Mouse (Mus musculus): Measurements from ENCODE around the gene Tspan12.
A peak's percentile ranks its signal among the peaks of the same experiment; 100 is the strongest.
"Not testable (repeated sequence)": the region's sequence is repeated elsewhere in the genome, so short reads cannot be mapped to it uniquely, and the experiment has no call there.

Tspan12 gene

DNA sequence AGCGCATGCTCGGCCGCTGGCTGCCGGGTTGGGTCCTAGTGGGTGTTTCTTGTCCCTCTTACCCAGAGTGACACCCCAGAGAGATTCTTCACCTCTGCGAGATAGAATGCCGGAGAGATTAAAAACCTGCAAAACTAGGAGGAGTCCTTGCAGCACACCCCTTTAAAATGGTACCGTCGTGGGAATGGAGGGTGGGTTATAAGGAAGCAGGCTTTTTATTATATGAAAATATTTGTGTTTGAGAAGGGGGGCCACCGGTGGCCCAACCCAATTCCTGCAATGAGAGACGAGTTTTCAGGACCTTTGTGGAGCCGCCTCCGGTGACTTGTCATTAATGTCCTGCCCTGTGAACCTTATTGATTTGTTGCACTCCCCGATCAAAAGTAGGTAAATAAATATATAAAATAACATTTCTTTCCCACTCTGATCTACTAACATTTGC lies at the start of gene Tspan12:
TSS of gene Tspan12 (minus strand) at position 172 of the 442 bp plus-strand sequence.
- no peak for DNase-seq (ENCODE audit: low spot score)

DNA sequence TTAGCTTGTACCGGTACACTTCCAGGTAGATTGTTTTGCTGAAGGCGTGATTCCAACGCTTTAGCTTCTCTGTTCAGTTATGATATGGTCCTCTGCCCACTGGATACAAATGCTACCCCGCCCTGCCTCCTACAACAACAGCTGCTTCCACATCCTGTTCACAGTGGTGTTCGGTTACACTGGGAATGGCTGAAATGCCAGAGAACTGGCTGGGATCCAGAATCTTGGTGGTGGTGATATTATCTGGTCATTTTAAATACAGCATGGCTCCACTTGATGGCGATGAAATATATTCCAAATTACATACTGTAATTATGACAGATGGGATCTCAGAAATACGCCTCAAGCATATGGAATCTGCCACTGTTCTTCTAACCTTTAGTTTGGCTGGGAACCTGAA lies 42.1 kb upstream of the Tspan12 start:
- DNase-seq (ENCODE audit: low spot score), result no peak

DNA sequence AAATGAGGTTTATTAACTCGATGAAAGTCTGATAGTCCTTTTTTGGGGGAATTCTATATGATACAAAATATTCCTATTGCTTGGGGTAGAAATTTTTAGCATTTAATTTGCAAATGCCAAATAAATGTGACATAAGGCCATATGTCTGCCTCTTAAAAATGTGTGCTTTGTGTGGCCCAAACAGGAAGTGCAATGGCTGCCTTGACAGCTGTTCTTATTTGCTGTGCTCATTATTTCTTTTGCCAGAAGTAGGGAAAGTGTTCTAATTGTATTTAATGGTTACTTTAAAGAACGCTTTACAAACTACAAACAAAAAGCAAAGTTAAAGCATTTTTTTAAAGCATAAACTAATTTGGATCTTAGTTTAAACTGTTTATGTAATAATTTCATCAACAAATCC lies 36.8 kb upstream of the Tspan12 start:
- no peak for DNase-seq (ENCODE audit: low spot score)

DNA sequence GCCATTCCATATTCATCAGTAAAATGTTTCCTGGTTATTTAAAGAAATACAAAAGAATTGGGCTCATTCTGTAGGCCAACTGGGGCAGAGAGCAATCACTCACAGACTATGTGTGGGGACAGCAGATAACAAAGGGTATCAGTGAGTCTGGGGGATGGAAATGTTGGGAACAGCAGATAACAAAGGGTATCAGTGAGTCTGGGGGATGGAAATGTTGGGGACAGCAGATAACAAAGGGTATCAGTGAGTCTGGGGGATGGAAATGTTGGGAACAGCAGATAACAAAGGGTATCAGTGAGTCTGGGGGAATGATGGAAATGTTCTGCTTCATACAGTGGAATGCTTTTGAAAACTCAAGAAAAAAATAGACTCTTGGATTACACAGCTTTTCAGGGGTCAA lies 35.7 kb upstream of the Tspan12 start:
- DNase-seq (ENCODE audit: low spot score), result not testable (repeated sequence)

DNA sequence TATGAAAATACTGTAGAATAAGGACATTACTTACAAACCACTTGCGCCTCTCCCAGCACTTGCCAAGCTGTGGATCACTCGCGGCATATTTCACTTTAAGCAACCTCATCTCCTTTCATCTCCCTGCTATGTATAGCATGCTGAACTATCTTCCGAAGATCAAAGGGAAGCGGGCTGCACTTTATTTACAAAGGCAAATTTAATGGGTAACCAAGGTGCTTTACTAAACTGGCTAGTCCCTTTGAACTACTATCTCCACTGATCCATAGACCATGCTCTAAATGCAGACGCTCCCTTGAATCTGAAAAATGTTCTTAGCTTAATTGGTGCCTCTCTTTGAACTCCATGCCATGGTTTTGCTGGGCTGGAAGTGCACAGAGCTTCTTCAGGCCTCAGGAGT lies 27.2 kb upstream of the Tspan12 start:
- no peak for DNase-seq (ENCODE audit: low spot score)

DNA sequence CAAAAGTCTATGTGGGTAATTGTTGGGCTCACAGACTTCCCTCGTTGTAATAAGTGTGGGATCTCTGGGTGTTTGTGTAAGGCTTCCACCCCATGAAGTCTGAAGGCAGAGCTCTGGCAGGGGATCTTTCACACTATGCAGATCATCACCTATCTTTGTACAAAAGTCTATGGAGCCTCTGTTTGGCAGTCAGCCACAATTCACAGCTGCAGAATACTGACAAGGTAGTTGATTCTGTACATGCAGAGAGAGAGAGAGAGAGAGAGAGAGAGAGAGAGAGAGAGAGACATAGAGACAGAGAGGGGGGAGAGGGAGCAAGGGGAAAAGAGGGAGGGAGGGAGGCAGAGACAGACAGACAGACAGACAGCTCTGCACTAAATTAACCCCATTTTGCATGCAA lies 15.0 kb upstream of the Tspan12 start:
- no peak for DNase-seq (ENCODE audit: low spot score)

DNA sequence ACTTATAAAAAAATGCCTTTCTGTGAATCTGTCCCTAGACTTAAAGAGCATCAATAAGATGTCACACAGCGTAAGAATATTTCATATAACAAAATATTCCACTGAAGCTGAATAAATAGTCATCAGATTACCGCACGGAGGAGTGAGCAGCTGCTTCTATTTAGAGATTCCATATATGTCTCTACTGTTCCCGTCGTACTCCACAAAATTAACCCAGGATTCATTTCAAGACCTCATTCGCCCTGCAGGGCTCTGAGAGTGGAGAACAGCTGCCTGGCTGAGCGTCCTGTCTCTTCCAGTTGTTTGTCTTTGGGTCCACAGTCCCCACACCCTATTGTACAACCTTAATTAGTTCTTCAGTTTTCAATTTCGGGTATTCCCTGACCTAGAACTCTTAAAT lies 11.9 kb upstream of the Tspan12 start:
- no peak for DNase-seq (ENCODE audit: low spot score)

DNA sequence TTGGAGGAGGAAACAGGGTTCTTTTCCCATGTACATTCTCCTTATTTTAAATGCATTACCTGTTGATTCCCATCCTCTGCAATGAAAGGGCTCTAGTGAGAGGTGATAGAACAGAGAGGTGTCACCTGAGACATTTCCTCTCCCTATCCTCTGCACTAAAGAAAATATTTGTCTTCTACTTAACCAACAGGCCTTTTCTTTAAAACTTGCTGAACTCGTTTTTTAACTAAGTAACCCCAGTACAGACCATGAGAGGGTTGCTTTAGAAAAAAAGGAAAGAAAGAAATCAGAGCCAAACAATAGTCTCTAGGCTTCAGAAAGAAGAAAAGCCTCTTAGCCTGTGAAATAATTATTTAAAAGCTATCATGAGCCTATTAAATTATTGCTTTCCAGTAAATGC lies 11.2 kb upstream of the Tspan12 start:
- no peak for DNase-seq (ENCODE audit: low spot score)

DNA sequence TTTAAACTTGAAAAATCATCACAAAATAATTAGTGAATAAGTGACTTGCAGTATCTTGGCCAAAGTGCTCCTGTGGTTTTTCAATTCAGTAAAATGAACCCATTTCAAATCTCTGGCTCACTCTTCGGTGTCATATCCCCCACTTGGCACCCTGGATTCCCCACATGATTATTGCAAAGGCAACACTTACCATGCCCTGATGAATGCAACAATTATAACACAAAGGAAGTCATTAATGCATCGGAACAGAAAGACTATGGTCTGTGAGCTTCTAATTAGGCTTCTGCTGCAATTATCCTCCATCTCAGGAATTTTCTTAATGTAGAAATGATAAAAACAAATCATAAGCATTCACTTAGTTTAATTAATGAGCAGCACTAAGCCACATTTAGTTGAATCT lies 9.0 kb upstream of the Tspan12 start:
- no peak for DNase-seq (ENCODE audit: low spot score)

DNA sequence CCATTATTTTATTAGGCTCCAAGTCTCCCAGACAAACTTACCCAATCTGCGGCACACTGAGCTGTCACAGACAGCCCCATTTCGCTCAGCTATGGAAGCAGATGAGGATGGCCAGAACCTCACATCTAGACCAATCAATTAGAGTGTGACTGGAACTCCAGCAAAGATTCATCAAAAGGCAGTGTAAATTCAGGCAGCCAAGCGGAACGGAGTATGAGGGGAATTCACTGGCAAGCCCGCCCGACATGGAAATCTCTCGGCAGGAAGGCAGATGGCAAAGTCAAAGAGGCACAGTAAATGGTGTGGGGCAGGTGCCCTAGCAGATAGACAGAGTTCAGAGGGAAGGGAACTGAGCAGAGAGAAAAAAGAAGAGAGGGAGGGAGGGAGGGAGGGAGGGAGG lies 5.5 kb upstream of the Tspan12 start:
- no peak for DNase-seq (ENCODE audit: low spot score)

DNA sequence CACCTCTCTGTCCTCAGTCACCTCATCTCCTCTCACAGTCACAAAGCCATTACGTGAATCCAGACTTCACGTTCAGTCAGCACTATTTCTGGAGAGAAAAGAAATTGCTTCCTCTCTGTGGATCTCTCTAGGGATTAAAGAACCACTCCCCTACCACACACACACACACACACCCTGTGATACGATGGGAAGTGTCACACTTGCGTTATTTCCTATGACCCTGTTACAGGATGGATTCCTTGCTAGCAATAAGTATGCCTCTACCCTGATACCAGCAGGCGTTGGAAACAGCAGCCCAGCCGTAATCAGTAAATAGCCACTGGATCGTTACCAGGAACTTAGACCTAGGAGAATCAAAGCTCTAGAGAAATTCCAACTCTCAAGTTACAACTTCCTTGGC lies 3.6 kb upstream of the Tspan12 start:
- DNase-seq (ENCODE audit: low spot score), result no peak

DNA sequence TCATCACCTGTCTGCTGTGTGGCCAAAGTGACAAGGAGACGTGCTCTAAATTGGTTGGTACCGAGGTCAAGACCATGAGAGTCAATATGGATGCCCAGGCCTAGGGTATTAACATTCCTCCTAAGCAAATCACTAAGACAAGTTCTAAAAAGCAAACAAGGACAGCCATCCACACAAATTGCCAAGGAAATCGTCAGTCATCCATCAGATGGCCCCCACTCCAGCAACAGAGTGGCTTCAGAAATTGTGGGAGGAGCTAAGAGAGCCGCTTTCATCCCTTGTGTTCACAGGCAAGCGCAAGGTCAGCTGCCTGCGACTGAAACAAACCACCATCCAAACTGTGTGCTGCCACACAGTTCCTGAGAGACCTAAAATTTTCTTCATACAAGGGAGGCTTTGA lies 1.0 kb upstream of the Tspan12 start:
- DNase-seq (ENCODE audit: low spot score), result no peak

DNA sequence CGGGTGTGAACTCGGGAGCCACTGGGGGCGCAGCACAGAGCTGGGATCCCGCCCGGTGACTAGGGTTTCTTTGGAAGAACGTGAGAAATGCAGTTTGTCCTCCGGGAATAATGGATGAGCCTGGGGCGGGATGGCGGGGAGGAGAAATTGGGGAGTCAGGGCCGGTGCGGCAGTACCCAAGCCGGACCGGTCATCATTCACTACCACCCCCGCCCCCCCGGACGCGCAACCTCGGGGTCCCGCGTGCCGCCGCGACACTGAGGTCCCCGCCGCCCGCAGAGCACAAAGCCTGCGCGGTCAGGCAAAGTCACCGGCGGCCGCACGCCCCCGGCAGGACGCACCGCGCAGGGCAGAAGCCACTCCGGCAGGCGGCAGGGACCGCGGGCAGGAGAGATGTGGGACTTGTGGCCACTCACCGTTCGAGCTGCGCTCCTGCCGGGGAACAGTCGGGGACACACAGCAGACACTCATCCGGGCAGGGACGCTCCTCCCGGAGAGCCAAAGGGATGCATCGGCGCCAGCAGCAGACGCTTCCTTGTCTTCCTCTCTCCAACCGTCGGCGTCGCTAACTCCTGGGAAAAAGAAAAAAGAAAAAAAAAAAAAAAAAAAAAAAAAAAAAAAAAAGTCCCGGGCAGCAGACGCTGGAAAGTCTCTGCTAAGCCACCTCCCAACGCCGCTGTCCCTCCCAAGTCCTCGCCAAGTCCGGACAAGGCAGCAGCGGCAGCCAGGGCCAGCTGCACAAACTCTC lies 545 bp downstream of the Tspan12 start:
- peak; percentile 6 for DNase-seq (ENCODE audit: low spot score)

DNA sequence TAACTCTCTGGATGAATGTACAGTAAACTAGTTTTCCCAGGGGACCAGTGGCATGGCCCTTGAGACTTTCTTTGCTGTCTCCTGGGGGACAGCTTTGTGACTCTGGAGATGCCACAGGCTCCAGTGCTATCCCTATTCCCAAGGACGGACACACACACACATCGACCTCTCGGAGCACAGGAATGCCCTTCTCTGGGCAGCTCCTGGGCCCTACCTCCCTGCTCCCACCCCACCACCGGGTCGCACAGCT lies 1.0 kb downstream of the Tspan12 start:
- no peak for DNase-seq (ENCODE audit: low spot score)

DNA sequence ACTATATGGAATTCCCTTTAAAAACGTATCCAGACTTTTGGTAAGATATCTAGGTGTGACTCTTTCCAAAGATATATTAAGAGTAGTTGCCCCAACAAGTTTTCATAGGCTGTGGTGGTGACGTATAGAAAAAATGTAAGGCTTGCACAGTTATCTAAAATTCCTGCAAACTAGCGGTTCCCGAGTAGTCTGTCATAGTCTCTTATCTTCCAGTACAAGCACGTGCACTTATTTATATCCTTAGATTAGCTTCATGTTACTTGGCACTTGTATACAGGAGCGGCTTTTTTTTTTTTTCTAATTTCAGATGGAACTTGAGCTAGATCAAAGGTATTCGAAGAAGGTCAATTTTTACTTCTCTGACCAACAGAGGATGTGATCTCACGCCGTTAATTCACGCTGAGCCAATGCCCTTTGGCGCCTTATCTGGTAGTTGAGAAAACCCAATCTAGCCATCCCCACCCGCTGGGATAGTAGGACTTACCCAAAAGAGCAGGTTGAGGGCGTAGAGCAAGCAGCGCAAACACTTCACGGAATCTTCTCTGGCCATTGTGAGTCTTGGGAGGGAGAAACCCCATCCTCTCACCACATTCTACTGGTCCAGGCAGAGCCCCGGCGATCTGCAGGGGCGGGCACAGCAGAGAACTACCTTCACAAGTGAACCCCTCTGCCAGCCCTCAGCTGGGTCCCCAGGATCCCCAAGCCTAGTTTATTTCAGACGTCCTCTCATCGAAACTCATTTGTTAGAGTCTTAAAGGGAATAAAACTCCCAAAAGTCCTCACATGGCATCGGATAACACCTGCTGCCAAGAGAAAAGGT lies 1.6 kb downstream of the Tspan12 start:
- no peak for DNase-seq (ENCODE audit: low spot score)

DNA sequence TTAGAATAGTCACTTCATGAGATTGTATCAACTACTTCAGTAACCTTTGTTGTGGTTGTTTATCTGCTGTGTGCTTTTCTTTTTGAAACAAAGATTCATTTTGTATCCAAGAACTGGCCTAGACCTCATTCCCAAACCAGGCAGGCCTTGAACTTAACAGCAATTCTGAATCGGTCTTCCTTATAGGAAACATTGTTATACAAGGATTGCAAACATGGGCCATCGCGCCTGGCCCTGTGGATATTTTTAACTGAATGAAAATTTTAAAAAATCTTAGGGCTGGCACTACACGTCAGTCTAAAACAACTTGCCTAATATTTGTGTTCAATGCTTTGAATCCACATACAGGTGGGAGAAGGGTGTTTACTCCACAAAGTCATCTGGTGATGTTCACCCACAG lies 3.5 kb downstream of the Tspan12 start:
- DNase-seq (ENCODE audit: low spot score), result no peak

DNA sequence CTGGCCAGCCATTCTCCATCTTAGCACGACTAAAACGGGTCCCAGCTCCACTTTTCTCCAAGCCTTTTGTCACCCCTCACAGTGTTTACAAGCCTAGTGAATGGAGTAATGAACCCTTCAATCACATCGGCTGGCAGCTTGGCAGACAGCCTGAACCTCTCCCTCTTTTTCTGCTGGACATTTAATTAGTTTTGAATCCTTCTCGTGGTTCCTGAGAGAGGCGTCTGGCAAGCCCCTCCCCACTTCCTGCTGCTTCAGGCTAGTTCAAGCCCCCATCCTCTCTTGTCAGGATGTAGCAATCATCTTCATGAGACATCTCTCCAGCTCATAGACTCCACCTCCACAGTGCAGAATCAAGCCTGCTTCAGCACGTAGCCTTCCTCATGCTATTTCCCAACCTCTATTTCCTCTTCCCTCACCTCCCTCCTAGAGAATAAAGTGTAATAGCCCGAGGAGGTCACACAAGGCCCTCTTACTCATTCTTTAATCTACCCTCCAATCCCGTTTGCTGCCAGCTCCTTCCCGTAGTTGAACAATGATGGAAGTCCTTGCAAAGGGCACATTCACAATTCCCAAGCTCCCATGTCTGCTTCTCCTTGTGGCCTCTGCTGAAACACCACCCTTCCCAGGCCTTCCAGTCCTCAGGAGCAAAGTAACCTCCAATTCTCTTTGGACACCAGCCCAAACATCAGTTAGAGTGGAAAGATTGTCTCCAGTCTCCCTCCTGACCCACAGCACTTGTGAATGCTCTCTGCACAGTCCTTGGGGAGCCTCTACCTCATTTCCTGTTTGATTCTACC lies 12.1 kb downstream of the Tspan12 start:
- peak; percentile 5 for DNase-seq (ENCODE audit: low spot score)

DNA sequence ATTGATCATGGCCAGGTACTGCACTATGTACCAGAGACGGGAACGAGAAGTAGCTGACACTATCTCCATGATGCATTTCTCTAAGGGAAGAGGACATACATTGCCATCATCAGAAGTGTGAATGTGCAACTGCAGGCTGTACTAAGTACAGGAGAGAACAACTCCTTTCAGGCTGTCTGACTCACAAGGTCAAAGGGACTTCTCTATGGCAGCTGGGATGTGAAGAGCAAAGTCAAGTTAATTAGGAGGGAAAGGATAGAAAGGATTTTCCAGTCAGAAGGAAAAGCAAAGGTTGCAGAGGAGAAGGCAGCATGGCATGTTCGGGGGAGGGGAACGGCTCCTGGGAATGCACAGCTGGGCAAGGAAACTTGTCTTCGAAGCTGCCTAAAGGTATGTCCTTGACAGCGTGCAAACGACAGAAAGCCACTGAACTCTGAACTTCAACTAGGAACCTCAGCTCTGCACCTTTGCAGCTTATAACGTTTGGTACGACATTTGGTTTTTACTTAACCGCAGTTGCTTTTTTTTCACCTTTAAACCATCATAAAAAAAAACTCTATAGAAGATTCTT lies 13.0 kb downstream of the Tspan12 start:
- DNase-seq (ENCODE audit: low spot score), result no peak

DNA sequence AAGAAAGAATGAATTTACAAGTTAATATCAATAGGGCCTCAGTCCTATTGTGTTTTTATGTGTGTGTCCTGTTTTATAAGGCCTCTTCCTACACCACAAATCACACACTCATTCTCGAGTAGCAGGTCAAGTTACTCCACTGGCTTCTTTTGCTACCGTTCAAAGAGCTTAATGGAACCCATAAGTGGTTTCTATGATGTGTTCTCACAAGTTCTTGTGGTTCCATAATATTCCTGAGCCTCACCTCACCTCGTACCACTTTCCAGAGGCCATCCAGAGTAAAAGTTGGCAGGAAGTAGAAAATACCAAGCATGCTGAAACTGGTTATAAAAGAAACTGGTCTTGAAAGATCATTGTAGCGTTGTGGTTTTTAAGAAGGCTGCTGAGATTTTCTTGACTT lies 18.8 kb downstream of the Tspan12 start:
- no peak for DNase-seq (ENCODE audit: low spot score)

DNA sequence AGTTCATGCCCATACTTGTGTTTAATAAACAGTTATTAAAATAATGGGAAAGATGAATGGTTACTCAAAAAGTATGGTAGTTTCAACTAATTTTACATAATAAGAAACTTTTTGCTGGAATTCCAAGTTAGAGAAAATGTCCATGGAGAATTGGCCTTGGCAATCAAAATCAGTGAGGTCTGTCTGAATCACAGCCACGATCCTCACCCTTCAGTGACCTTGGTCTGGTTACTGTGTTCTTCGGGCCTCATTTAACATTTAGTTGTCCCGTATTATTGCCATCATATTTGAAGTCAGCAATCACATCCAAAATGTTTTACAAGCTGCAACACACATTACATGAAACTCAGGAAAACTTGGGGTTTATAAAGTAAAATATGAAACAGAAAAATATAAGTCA lies 20.4 kb downstream of the Tspan12 start:
- no peak for DNase-seq (ENCODE audit: low spot score)

DNA sequence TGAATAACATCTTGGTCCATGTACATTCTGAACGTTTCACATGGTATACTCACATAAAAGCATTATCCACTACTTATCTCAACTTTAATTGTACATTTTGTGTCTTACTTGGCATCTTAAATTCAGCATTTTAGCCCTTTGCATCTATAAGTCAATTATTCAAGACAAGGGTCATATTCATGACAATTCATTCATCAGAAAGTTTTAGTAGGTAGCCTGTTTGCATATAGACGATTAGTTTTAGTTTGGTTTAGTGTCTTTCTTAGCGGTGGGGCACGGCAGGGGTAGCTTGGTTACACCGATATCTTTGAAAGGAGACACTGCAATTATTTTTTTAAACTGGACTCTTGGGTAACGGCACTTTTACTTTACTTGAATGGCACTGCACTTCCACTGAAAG lies 21.4 kb downstream of the Tspan12 start:
- no peak for DNase-seq (ENCODE audit: low spot score)

DNA sequence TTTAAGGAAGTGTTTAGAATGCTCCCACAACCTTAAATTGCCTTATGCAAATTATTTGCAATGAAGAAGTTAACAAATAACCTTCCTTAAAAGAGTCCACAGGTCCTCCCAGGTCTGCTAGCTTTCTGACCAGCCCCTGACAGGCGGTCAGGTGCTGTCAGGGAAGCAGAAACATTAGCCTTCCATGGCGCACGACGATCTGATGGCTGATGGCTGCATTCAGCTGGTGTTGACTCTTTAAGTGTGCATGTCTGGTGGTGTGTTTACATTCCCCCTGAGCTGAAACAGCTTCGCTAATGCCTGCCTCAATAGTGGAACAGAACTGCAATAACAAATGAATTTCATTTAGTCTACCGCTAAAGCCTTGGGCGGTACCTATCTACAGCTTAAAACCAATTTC lies 22.4 kb downstream of the Tspan12 start:
- no peak for DNase-seq (ENCODE audit: low spot score)

DNA sequence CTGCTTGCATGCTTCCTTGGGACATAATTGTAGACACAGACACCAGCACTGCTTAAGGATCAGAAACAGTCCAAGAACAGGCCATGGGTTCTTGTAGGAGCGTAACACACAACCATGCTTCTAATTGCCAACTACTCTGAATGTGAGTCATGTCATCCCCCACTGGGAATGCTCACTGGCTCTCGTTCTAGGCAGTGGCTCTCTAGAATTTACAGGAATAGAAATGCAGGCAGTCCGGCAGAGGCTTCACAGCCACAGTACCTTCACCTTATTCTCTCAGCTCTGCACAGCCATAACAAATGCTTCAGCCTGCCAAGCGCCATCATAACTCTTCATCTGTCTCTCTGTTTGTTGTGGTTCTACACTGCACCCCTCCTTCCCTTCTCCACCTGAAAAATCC lies 23.9 kb downstream of the Tspan12 start:
- no peak for DNase-seq (ENCODE audit: low spot score)

All from left cerebral cortex, adult 11 months (tissue).